Mouse (Mus musculus) bone marrow macrophage, adult 2 months (primary cell): ENCODE measurements around the gene Zmym1.

Source experiments
- CTCF ChIP-seq: IDR thresholded peaks from 2 replicates; pipeline ENCODE4 v1.5.1; 2012; ENCODE audit warnings: low read depth, mild to moderate bottlenecking, low read length, moderate library complexity
- POLR2A ChIP-seq: IDR thresholded peaks from 2 replicates; pipeline ENCODE4 v1.6.1; 2012; ENCODE audit warnings: mild to moderate bottlenecking, low read depth, low read length, borderline replicate concordance

GRCm38 (mm10) chr4:127027228-127028190 lies 33.4 kb downstream of the Zmym1 start:
- TF ChIP-seq CTCF (no peak), POLR2A (no peak)
